Mouse (Mus musculus): Measurements from ENCODE around the gene 1700017D01Rik.
"Not testable (repeated sequence)": the region's sequence is repeated elsewhere in the genome, so short reads cannot be mapped to it uniquely, and the experiment has no call there.

The 1700017D01Rik gene

GRCm38 (mm10) chr19:11130776-11131175 is at the start of gene 1700017D01Rik:
1700017D01Rik (minus strand) TSS chr19:11130876.
- not testable (repeated sequence) for DNase-seq (ENCODE audit: low read depth, low spot score)

GRCm38 (mm10) chr19:11177464-11177863 is 46.8 kb upstream of the 1700017D01Rik start:
- DNase-seq (ENCODE audit: low read depth, low spot score): no peak

- DNase-seq (ENCODE audit: low read depth, low spot score): peak; percentile 44
These were observed 34.5 kb upstream of the 1700017D01Rik start, which contains the start of gene 1700025F22Rik for GRCm38 (mm10) chr19:11165172-11165571. 1700025F22Rik (minus strand) TSS chr19:11165320.

- not testable (repeated sequence) for DNase-seq (ENCODE audit: low read depth, low spot score)
These were observed 27.2 kb upstream of the 1700017D01Rik start for GRCm38 (mm10) chr19:11157890-11158289.

- DNase-seq (ENCODE audit: low read depth, low spot score): no peak
These were observed 4.7 kb upstream of the 1700017D01Rik start for GRCm38 (mm10) chr19:11135336-11135735.

- DNase-seq (ENCODE audit: low read depth, low spot score): no peak
These were observed 4.2 kb upstream of the 1700017D01Rik start for GRCm38 (mm10) chr19:11134852-11135251.

GRCm38 (mm10) chr19:11129702-11130101 is 974 bp downstream of the 1700017D01Rik start:
- DNase-seq (ENCODE audit: low read depth, low spot score): no peak

GRCm38 (mm10) chr19:11121016-11121420 is 9.7 kb downstream of the 1700017D01Rik start:
- not testable (repeated sequence) for DNase-seq (ENCODE audit: low read depth, low spot score)

GRCm38 (mm10) chr19:11119338-11119737 is 11.3 kb downstream of the 1700017D01Rik start:
- no peak for DNase-seq (ENCODE audit: low read depth, low spot score)

- no peak for DNase-seq (ENCODE audit: low read depth, low spot score)
These were observed 22.9 kb downstream of the 1700017D01Rik start for GRCm38 (mm10) chr19:11107746-11108145.

GRCm38 (mm10) chr19:11101880-11102279 is 28.8 kb downstream of the 1700017D01Rik start:
- no peak for DNase-seq (ENCODE audit: low read depth, low spot score)

GRCm38 (mm10) chr19:11098401-11098800 is 32.3 kb downstream of the 1700017D01Rik start:
- no peak for DNase-seq (ENCODE audit: low read depth, low spot score)

GRCm38 (mm10) chr19:11092131-11092530 is 38.5 kb downstream of the 1700017D01Rik start:
- not testable (repeated sequence) for DNase-seq (ENCODE audit: low read depth, low spot score)

- DNase-seq (ENCODE audit: low read depth, low spot score): no peak
These were observed 49.7 kb downstream of the 1700017D01Rik start, which contains the start of gene Ms4a8a for GRCm38 (mm10) chr19:11080934-11081333. Ms4a8a (minus strand) TSS chr19:11081102.

GRCm38 (mm10) chr19:11070364-11070763 is 60.3 kb downstream of the 1700017D01Rik start:
- DNase-seq (ENCODE audit: low read depth, low spot score): no peak

- DNase-seq (ENCODE audit: low read depth, low spot score): no peak
These were observed 65.3 kb downstream of the 1700017D01Rik start for GRCm38 (mm10) chr19:11065202-11065875.

GRCm38 (mm10) chr19:11060900-11061299 is 69.8 kb downstream of the 1700017D01Rik start:
- no peak for DNase-seq (ENCODE audit: low read depth, low spot score)

- DNase-seq (ENCODE audit: low read depth, low spot score): no peak
These were observed 70.7 kb downstream of the 1700017D01Rik start for GRCm38 (mm10) chr19:11059967-11060366.

GRCm38 (mm10) chr19:11055700-11056099 is 75.0 kb downstream of the 1700017D01Rik start:
- DNase-seq (ENCODE audit: low read depth, low spot score): not testable (repeated sequence)

- DNase-seq (ENCODE audit: low read depth, low spot score): no peak
These were observed 77.4 kb downstream of the 1700017D01Rik start for GRCm38 (mm10) chr19:11053277-11053676.

- no peak for DNase-seq (ENCODE audit: low read depth, low spot score)
These were observed 77.8 kb downstream of the 1700017D01Rik start for GRCm38 (mm10) chr19:11052877-11053276.

GRCm38 (mm10) chr19:11050286-11050685 is 80.4 kb downstream of the 1700017D01Rik start:
- DNase-seq (ENCODE audit: low read depth, low spot score): no peak

- DNase-seq (ENCODE audit: low read depth, low spot score): no peak
These were observed 81.2 kb downstream of the 1700017D01Rik start for GRCm38 (mm10) chr19:11049426-11049825.

Data from R1 (cell line).